Mouse (Mus musculus) midbrain, embryonic 13.5 days (tissue): Measurements from ENCODE around the gene Dnajb8. TPM values are rescaled to one million over a fixed set of nuclear protein-coding genes. Genes with fewer than 3 reads are reported as not detected.

Source experiments
- polyA plus RNA-seq: library from polyadenylated mRNA; unstranded; fragments of >200 nt; fragmentation: Nextera tagmentation; extraction: Ambion mirVana; gene quantifications from 2 replicates; pipeline ENCODE4 v1.2.1, GENCODE M21; 2015

The Dnajb8 gene
- polyA plus RNA-seq, 1 experiment from 2014 or later: not detected

Other genes with a start within 250 kb of the Dnajb8 start
- gene H1fx, start 240.6 kb upstream of the Dnajb8 start, polyA plus RNA-seq: 21.0 and 25.5 TPM in 2 replicates
- gene Rab7, start 177.0 kb upstream of the Dnajb8 start, polyA plus RNA-seq: 271 and 287 TPM in 2 replicates
- gene Rpn1, start 137.8 kb upstream of the Dnajb8 start, polyA plus RNA-seq: 257 TPM in 2 replicates
- gene Gata2, start 28.4 kb upstream of the Dnajb8 start, polyA plus RNA-seq: 25.7 and 38.1 TPM in 2 replicates
- gene Eefsec, start 224.3 kb downstream of the Dnajb8 start, polyA plus RNA-seq: 25.9 and 28.7 TPM in 2 replicates
- 111 and 112 TPM in 2 replicates for gene Ruvbl1, start 243.1 kb downstream of the Dnajb8 start, polyA plus RNA-seq